Mouse (Mus musculus) cerebellum, adult 9-10 months (tissue): ENCODE data around the gene Abl2.

Source experiments
- DNase-seq: peaks from one replicate; pipeline ENCODE4 v3.0.0; 2022

Abl2 gene

DNA sequence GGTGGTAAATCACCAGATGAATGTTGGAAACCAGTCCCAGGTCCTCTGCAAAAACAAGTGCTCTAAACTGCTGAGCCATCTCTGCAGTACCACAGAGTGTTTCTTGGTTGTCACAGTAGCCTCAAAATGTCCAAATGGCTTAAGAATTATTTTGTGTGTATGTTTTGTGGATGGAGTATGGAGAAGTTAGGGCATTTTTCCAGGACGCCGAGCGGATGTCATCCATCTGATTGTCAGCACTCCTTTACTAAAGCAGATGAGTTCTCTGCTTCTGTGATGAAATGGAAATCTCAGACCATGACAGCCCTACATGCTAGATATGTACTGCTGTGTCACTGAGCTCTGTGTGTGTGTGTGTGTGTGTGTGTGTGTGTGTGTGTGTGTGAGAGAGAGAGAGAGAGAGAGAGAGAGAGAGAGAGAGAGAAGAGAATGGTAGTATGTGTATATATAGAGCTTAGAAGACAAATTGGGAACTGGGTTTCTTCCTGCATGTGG lies 31.3 kb downstream of the Abl2 start:
- DNase-seq = no peak

DNA sequence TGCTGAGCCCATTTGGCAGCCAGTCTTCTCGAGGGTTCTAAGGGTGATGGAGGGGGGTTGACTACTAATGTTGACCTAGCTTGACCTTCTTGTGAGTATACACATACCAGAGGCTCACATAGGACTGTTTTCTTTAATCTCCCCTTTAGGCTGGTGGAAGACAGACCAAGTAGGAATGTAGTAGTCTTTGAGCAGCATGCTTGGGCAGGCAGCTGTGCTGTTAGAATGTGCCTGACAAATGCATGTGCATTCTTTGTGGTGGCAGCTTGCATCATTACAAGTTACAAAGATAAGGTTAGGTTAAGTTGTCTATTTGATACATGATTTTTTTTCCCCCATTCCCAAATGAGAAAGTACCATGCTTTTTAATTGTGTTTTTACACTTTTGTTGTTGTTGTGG lies 31.8 kb downstream of the Abl2 start:
- DNase-seq = no peak

- no peak for DNase-seq
These were observed 34.7 kb downstream of the Abl2 start for GRCm38 (mm10) chr1:156593267-156593666.

DNA sequence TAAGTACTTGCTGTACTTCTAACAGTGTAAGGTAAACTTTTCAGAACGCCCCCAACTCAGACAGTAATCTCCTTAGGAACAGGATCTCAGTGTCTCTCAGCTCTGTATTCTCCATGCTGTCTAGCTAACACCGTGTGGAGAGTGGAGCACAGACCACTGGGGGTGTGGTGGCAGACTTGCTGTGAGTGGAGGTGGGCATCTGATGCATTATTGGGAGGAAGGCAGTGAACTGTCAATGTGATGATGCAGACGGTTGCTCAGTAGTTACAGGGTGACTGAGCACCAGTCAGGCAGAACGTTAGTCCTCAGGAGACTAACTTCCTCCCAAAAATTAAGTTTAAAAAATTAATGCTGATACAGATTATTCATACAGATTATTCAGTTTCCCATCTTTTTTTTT lies 38.5 kb downstream of the Abl2 start:
- no peak for DNase-seq

DNA sequence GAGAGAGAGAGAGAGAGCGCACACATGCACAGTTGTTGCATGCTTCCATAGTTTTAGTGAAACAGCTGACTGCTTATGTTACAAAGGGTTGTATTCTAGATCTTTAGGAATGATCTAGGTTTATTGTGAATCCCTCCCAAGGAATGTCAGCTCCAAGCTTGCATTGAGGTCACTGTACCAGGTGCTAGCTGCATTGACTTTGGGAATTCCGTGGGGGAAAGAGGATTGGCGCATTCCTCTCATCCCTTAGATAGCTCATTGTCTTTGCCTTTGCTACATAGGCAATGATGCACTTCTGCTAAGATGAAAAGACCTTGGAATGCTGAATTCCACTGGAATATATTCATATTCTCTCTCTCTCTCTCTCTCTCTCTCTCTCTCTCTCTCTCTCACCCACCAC lies 44.0 kb downstream of the Abl2 start:
- no peak for DNase-seq

DNA sequence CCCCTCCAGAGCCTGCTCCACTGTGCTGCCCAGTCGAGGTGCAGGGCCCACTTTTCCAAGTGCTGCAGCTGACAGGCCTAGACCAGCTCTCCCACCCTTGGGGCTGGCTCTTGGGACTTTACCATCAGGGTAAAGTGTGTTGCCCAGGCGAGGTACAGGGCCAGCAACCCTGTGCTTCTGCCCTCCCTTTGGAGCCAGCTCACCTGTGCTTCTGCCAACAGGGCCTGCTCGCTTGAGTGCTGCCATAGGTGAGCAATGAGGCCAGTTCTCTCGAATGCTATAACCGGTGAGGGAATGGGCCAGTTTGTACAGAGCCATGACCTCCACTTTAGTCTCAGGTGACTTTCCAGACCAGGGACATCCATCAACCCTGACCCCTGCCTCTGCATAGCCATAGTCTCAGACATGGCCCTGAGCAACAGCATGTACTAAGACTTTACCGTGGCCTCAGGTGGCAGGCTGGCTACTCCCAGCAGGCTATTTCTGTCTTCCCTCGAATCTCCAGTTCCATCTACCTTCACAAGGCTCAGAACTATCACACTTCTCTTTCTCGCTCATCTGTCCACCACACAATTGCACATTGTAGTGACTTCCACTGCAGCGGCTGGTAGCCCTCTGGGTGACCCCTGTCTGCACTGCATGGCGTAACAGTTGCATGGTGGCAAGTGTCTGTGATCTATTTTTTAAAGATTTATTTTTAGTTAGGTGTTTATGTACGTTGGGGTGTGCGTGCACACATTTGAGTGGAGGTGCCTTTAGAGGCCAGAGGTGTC lies 46.7 kb downstream of the Abl2 start:
- peak; percentile 47 for DNase-seq

GRCm38 (mm10) chr1:156605940-156606339 lies 47.4 kb downstream of the Abl2 start:
- no peak for DNase-seq

GRCm38 (mm10) chr1:156608496-156608895 lies 49.9 kb downstream of the Abl2 start:
- no peak for DNase-seq

GRCm38 (mm10) chr1:156610257-156610656 lies 51.7 kb downstream of the Abl2 start:
- DNase-seq = no peak

GRCm38 (mm10) chr1:156613855-156614530 lies 55.4 kb downstream of the Abl2 start:
- peak; percentile 71 for DNase-seq

GRCm38 (mm10) chr1:156614710-156615109 lies 56.1 kb downstream of the Abl2 start:
- DNase-seq = peak; percentile 46

DNA sequence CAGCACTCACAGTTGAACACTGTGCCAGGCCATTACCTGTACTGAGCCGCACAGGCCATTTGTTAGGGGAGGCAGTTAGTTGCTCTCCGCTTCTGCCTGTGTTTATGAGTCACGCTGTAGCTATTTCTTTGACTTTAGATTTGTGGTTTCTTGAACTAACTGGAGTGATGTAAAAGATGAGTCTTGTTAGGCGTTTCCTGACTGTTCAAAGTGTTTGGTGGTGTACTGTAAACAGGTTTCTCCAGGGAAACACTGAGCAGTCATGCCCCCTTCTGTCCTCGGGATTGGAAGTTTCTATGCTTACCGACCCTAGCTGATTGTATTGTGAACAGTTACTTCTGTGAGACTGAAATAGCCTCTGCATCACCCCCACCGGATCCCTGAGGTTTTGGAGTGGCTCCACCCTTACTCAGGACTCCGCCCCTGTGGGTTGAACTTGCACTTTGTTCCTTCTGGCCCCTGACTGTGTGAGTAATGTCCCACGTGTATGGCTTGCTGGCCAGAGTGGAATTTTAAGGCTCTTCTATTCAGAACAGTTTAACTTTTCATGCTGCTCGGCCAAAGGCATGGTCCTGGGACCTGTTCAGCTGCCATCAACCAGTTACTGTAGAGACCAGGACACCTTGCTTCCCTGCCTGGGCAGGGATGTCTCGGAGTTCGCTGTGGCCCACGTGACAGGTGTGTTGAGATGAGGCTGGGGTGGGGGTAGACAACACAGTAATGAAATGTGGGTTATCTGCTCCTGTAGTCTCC lies 57.0 kb downstream of the Abl2 start:
- DNase-seq = no peak

GRCm38 (mm10) chr1:156616989-156617598 lies 58.5 kb downstream of the Abl2 start:
- no peak for DNase-seq

DNA sequence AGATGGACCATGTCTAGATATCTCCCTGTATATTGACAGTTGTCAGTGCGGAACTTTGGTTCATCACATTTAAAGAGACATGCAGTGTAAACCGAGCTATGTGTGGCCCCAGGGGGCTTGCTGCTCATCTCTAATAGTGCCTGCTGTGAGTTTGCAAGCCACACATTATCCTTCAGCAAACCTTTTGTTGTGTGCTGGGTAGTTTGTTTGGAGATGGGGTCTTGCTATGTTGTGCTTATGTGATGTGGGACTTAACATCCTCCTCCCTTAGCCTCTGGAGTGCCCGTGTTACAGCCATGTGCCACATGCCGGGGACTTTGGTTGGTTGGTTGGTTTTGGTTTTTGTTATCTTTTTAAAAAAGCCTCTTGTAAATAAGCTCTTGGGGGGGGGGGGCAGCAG lies 59.2 kb downstream of the Abl2 start:
- no peak for DNase-seq

DNA sequence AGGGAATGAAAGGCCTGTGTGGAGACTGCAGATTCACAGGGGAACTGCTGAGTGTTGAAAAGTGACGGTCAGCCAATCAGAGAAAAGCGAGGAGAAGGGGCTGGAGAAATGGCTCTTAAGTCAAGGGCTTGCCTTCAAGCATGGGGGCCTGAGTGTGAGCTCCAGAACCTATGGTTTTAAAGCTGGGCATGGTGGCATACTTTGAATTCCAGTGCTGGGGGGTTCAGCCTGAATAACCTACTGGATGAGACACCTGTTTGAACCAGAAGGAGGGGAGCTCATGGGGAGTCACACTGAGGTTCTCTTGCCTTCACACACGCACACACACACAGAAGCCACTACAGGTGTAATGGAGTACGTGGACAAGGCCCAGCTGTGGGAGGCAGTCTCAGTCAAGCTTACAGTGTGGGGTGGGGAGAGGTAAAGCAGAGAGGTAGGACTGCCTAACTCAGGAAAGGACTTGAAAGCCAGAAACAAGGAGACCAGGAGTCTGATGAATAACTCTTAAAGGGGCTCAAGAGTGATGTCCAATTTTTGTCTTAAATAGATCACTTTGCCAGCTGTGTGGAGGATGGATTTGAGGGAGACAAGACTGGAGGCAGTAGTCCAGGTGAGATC lies 61.8 kb downstream of the Abl2 start:
- DNase-seq = no peak

DNA sequence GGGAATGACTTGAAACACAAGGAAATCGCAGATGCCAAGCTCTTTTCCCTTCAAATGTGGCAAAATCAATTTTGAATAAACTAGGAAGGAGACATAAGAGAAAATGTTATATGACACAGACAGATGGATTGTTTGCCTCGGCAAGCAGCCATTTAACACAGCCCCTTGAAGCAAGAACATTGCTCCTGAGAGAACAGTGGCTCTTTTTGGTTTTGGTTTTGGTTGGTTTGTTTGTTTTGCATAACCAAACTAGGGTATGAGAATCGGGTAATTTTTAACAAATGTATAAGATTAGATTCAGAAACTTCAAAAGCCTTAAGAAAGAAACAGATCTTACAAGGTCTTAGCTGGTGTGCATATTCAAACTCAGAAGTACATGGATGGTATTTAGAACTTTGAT lies 62.4 kb downstream of the Abl2 start:
- no peak for DNase-seq

GRCm38 (mm10) chr1:156624231-156624630 lies 65.6 kb downstream of the Abl2 start:
- DNase-seq = no peak

- DNase-seq = no peak
These were observed 68.1 kb downstream of the Abl2 start for GRCm38 (mm10) chr1:156626729-156627128.

DNA sequence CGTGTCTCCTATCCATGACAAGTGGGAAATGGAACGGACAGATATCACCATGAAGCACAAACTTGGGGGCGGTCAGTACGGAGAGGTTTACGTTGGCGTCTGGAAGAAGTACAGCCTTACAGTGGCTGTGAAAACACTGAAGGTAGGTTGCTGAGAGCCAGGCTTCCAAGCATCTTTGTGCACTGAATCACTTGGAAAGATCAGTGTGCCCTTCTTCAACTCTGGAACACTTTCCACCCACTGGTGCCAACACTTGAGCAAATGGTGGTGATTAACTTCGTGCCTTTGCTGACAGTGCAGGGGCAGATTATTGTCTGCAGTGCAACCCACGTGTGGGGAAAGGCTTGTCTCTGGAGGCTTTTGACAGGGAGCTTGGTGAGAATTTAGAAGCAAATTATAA lies 71.4 kb downstream of the Abl2 start:
- DNase-seq = no peak

DNA sequence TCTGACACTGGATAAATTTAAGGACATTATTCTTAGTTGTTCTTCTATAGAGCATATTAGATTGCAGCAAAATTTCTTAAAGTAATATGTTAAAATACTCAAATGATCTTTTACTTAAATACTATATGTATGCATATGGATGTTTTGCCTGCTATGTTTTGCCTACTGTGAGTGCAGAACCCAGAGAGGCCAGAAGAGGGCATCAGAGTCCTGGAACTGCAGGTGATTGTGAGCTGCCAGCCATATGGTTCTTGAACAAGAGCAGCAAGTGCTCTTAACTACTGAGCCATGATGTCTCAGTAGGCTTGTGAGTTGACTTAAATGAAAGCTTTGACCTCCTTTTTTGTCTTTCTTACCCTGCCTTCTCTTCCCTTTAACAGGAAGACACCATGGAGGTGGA lies 72.4 kb downstream of the Abl2 start:
- no peak for DNase-seq

DNA sequence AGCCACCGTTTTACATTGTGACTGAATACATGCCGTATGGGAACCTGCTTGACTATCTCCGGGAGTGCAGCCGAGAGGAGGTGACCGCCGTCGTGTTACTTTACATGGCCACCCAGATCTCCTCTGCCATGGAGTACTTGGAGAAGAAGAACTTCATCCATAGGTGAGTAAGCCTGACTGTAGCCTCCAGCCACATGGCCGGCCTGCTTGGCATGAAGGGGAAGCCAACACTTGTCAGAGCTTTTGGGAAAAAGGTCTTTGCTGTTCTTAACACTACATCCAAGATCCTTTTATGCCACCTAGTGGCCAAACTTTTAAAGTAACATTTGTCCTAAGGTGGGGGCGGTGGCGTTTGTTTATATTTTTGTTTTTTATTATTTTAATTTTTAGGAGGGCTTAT lies 74.5 kb downstream of the Abl2 start:
- DNase-seq = peak; percentile 81

DNA sequence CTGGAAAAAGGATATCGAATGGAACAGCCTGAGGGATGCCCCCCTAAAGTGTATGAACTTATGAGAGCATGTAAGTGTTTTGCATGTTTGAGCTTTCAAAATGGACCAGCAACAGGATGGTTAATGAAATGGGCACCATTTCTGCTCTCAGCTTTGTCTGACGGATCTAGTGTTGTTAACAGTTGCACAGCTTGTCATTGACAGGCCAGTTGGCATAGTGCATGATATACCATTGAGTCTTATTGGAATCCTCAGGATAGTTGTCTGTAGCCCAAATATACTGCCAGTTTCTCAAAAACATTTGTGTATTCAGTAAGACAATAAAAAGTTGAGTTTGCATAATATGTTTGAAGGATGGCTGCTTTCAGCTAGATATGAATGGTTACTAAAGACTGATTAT lies 76.6 kb downstream of the Abl2 start:
- no peak for DNase-seq

- DNase-seq = no peak
These were observed 80.9 kb downstream of the Abl2 start for GRCm38 (mm10) chr1:156639455-156639854.
